11 mouse cellular contexts compared by ENCODE assay signal in the genomic region with DNA sequence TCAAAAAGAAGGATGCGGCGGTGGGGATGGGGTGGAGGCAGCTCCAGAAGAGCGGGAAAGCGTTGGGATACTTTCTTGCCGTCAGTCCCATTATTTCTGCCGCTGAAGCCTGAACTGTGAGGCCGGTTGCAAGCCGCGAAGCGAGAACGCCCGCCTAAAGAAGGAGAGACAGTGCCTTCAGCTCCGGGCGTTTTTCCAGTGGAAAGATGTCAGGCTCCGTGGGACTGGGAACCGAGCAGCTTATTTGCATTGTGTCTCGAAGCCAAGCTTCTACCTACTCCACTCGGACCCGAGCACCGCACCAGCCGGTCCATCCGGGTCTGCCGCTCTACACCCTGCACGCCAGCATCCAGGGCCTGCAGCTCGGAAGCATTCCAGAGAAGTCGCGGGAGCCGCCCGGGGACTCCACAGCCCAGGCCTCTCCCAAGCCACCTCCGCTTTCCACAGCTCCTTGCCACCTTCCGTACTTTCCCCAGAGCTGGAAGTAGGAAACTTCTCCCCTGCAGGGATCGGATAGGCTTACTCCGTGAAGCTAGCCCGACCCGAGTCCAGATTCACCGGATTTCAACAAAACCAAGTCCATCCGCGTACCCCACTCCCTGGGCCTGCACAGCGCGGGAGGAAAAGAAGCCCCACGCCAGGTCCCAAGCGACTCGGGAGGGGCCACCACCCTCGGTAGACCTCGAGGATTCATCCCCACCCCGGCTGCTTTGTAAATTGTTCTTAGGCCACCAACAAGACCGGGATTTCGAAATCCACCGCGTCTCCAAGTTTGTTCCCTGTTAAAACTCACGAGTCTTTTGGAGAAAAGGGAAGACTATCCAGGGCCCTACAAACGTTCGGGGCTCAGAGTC. TPM values are rescaled to one million over a fixed set of nuclear protein-coding genes. Genes with fewer than 3 reads are reported as not detected.
DNase-seq lines count a peak whose midpoint lies in the region; ATAC-seq and TF ChIP-seq lines count a peak whose summit lies in the region.
"Had no signal": no experiment of that assay in that cellular context is flagged by ENCODE, and none has a peak within 500 bp of the region (broad histone marks: within the 10 kb centered on the region; RNA-seq: fewer than 3 reads in every experiment).

No protein-coding gene starts in this region.

- no peaks in the 10 kb centered on the region for H3K36me3 ChIP-seq in liver, postnatal 0 days (replicated peaks; ENCODE audit: insufficient read depth, low read length)
- H3K36me3 ChIP-seq in liver, embryonic 11.5 days (ENCODE audit: control insufficient read depth, insufficient read depth, low read length), result no peaks in the 10 kb centered on the region
- no peaks in the 10 kb centered on the region for H3K36me3 ChIP-seq in embryonic facial prominence, embryonic 13.5 days
- H3K36me3 ChIP-seq in stomach, embryonic 14.5 days (ENCODE audit: control insufficient read depth, insufficient read depth, low read length), result no peaks in the 10 kb centered on the region

- WGBS in liver, postnatal 0 days (ENCODE audit: insufficient replicate concordance), result 1% methylated on average over 53 of the region's 53 CpGs
- WGBS in liver, embryonic 11.5 days, result 2% methylated on average over 53 of the region's 53 CpGs
- under 1% methylated on average over 53 of the region's 53 CpGs for WGBS in embryonic facial prominence, embryonic 13.5 days
- under 1% methylated on average over 53 of the region's 53 CpGs for WGBS in stomach, embryonic 14.5 days

- H3K9me3 ChIP-seq in liver, postnatal 0 days (ENCODE audit: low read length), result no peaks in the 10 kb centered on the region
- no peaks in the 10 kb centered on the region for H3K9me3 ChIP-seq in liver, embryonic 11.5 days (ENCODE audit: control insufficient read depth, low read length)
- no peaks in the 10 kb centered on the region for H3K9me3 ChIP-seq in embryonic facial prominence, embryonic 13.5 days
- no peaks in the 10 kb centered on the region for H3K9me3 ChIP-seq in stomach, embryonic 14.5 days (ENCODE audit: control insufficient read depth, low read depth, low read length)

- no peak for ATAC-seq in liver, postnatal 0 days
- no peak for ATAC-seq in liver, embryonic 11.5 days (replicated peaks; ENCODE audit: low FRiP score)
- ATAC-seq in embryonic facial prominence, embryonic 13.5 days (ENCODE audit: insufficient number of reproducible peaks, insufficient read depth, low FRiP score, low TSS enrichment, low read depth), result no peak
- no peak for ATAC-seq in stomach, embryonic 14.5 days (ENCODE audit: insufficient number of reproducible peaks, insufficient read depth, low FRiP score, low read depth)

- peaks cover 2% of the 10 kb centered on the region; the same call in 1 of the 2 replicates for H3K4me1 ChIP-seq in liver, postnatal 0 days (ENCODE audit: insufficient read depth)
- no peaks in the 10 kb centered on the region for H3K4me1 ChIP-seq in liver, embryonic 11.5 days (replicated peaks; ENCODE audit: control insufficient read depth, insufficient read depth, low read length)
- H3K4me1 ChIP-seq in embryonic facial prominence, embryonic 13.5 days, result peaks cover 8% of the 10 kb centered on the region
- H3K4me1 ChIP-seq in stomach, embryonic 14.5 days (ENCODE audit: control insufficient read depth, insufficient read depth, low read length), result no peaks in the 10 kb centered on the region

- no peak overlapping the region for H3K27ac ChIP-seq in liver, postnatal 0 days (ENCODE audit: low read depth)
- no peak overlapping the region for H3K27ac ChIP-seq in liver, embryonic 11.5 days (ENCODE audit: low read depth, low read length)
- no peak overlapping the region for H3K27ac ChIP-seq in embryonic facial prominence, embryonic 13.5 days
- no peak overlapping the region for H3K27ac ChIP-seq in stomach, embryonic 14.5 days (ENCODE audit: low read length)
- H3K27ac ChIP-seq: left cerebral cortex, adult 2 months had no signal

- H3K4me3 ChIP-seq in liver, postnatal 0 days (ENCODE audit: low read depth, low read length), result 0 out of 2 replicates have a peak overlapping the region, but pooled peaks have one; percentile 5
- no peak overlapping the region for H3K4me3 ChIP-seq in liver, embryonic 11.5 days (ENCODE audit: low read depth, low read length)
- peak overlapping the region; percentile 23 for H3K4me3 ChIP-seq in embryonic facial prominence, embryonic 13.5 days
- H3K4me3 ChIP-seq in stomach, embryonic 14.5 days (ENCODE audit: low read depth, low read length), result 0 out of 2 replicates have a peak overlapping the region, but pooled peaks have one; percentile 9
- H3K4me3 ChIP-seq: left cerebral cortex, adult 2 months had no signal

- TF ChIP-seq CTCF in liver, postnatal 0 days (IDR thresholded peaks at IDR 0.05; ENCODE audit: low read depth), result no peak

- no peak overlapping the region for H3K4me2 ChIP-seq in liver, postnatal 0 days (ENCODE audit: low read depth, low read length)
- no peak overlapping the region for H3K4me2 ChIP-seq in liver, embryonic 11.5 days
- H3K4me2 ChIP-seq in embryonic facial prominence, embryonic 13.5 days, result peak overlapping the region; percentile 43
- no peak overlapping the region for H3K4me2 ChIP-seq in stomach, embryonic 14.5 days (replicated peaks; ENCODE audit: low read depth, low read length)

- no peak for TF ChIP-seq EP300 in liver, postnatal 0 days (IDR thresholded peaks at IDR 0.05; ENCODE audit: low read depth)

- no peak overlapping the region for H3K9ac ChIP-seq in liver, postnatal 0 days (replicated peaks)
- H3K9ac ChIP-seq in liver, embryonic 11.5 days (ENCODE audit: low read depth, low read length), result no peak overlapping the region
- no peak overlapping the region for H3K9ac ChIP-seq in embryonic facial prominence, embryonic 13.5 days
- no peak overlapping the region for H3K9ac ChIP-seq in stomach, embryonic 14.5 days (replicated peaks; ENCODE audit: low read depth, low read length)

- peak; percentile 9 for DNase-seq in gastrocnemius, postnatal 10 days
- no peak for DNase-seq in gastrocnemius, adult 8-10 months (ENCODE audit: low spot score in 2 of 2)
- DNase-seq in liver, postnatal 0 days, result no peak
- DNase-seq in liver, embryonic 11.5 days (ENCODE audit: low spot score), result no peak
- DNase-seq in T-cell, adult 2 months (ENCODE audit: low spot score), result no peak
- no peak for DNase-seq in thymus, postnatal 4 days
- DNase-seq: thymus, postnatal 36 days had no signal

- H3K27me3 ChIP-seq in liver, postnatal 0 days (ENCODE audit: insufficient read depth, low read length), result peaks cover 89% of the 10 kb centered on the region
- peaks cover 93% of the 10 kb centered on the region for H3K27me3 ChIP-seq in liver, embryonic 11.5 days (replicated peaks; ENCODE audit: control insufficient read depth, insufficient read depth, low read length)
- H3K27me3 ChIP-seq in embryonic facial prominence, embryonic 13.5 days, result peaks cover 97% of the 10 kb centered on the region
- H3K27me3 ChIP-seq in stomach, embryonic 14.5 days (ENCODE audit: control insufficient read depth, insufficient read depth, low read length), result peaks cover 67% of the 10 kb centered on the region

RNA-seq across cellular contexts. Expression of a gene that starts 8.7 kb away (rescaled TPM):
- total RNA-seq in gastrocnemius, postnatal 10 days (2021), result not detected
- not detected for total RNA-seq in gastrocnemius, adult 8-10 months (2022)
- not detected in 2 replicates for polyA plus RNA-seq in liver, postnatal 0 days (2015; fragmentation: Nextera tagmentation; extraction: Ambion mirVana)
- polyA plus RNA-seq in liver, embryonic 11.5 days (2014; fragmentation: Nextera tagmentation; extraction: Ambion mirVana), result not detected in 2 replicates
- not detected in 2 replicates for polyA plus RNA-seq in embryonic facial prominence, embryonic 13.5 days (2015; fragmentation: Nextera tagmentation; extraction: Ambion mirVana)
- polyA plus RNA-seq in stomach, embryonic 14.5 days (2014; fragmentation: Nextera tagmentation; extraction: Ambion mirVana), result not detected in 2 replicates
- total RNA-seq: heart, postnatal 10 days; left cerebral cortex, adult 2 months had no signal

RNA-seq across cellular contexts. Expression of a gene that starts 24.7 kb away (rescaled TPM):
- not detected for total RNA-seq in gastrocnemius, postnatal 10 days (2021)
- not detected for total RNA-seq in gastrocnemius, adult 8-10 months (2022)
- polyA plus RNA-seq in liver, postnatal 0 days (2015; fragmentation: Nextera tagmentation; extraction: Ambion mirVana), result 1.3 and 1.6 TPM in 2 replicates
- not detected in 2 replicates for polyA plus RNA-seq in liver, embryonic 11.5 days (2014; fragmentation: Nextera tagmentation; extraction: Ambion mirVana)
- polyA plus RNA-seq in embryonic facial prominence, embryonic 13.5 days (2015; fragmentation: Nextera tagmentation; extraction: Ambion mirVana), result not detected in 2 replicates
- not detected in 2 replicates for polyA plus RNA-seq in stomach, embryonic 14.5 days (2014; fragmentation: Nextera tagmentation; extraction: Ambion mirVana)
- total RNA-seq: left cerebral cortex, adult 2 months had no signal

RNA-seq across cellular contexts. Expression of a gene that starts 40.4 kb away (rescaled TPM):
- not detected for total RNA-seq in gastrocnemius, postnatal 10 days (2021)
- not detected for total RNA-seq in gastrocnemius, adult 8-10 months (2022)
- not detected in 2 replicates for polyA plus RNA-seq in liver, postnatal 0 days (2015; fragmentation: Nextera tagmentation; extraction: Ambion mirVana)
- polyA plus RNA-seq in liver, embryonic 11.5 days (2014; fragmentation: Nextera tagmentation; extraction: Ambion mirVana), result not detected in 2 replicates
- polyA plus RNA-seq in embryonic facial prominence, embryonic 13.5 days (2015; fragmentation: Nextera tagmentation; extraction: Ambion mirVana), result 1.1 and 2.1 TPM in 2 replicates
- 0.42 and 0.45 TPM in 2 replicates for polyA plus RNA-seq in stomach, embryonic 14.5 days (2014; fragmentation: Nextera tagmentation; extraction: Ambion mirVana)
- total RNA-seq: heart, postnatal 10 days had no signal

RNA-seq across cellular contexts. Expression of a gene that starts 46.4 kb away (rescaled TPM):
- total RNA-seq in gastrocnemius, postnatal 10 days (2021), result under 1 TPM in 1 of 2 experiments, not detected in 1; 0.32 TPM
- not detected for total RNA-seq in gastrocnemius, adult 8-10 months (2022)
- polyA plus RNA-seq in liver, postnatal 0 days (2015; fragmentation: Nextera tagmentation; extraction: Ambion mirVana), result 72.5 and 75.0 TPM in 2 replicates
- 1.0 and 1.3 TPM in 2 replicates for polyA plus RNA-seq in liver, embryonic 11.5 days (2014; fragmentation: Nextera tagmentation; extraction: Ambion mirVana)
- polyA plus RNA-seq in embryonic facial prominence, embryonic 13.5 days (2015; fragmentation: Nextera tagmentation; extraction: Ambion mirVana), result 0.28 TPM in 1 of 2 replicates, not detected in the other
- polyA plus RNA-seq in stomach, embryonic 14.5 days (2014; fragmentation: Nextera tagmentation; extraction: Ambion mirVana), result not detected in 2 replicates
- total RNA-seq: heart, postnatal 10 days; left cerebral cortex, adult 2 months had no signal
